8 mouse cellular contexts compared by ENCODE assay signal in the genomic region with DNA sequence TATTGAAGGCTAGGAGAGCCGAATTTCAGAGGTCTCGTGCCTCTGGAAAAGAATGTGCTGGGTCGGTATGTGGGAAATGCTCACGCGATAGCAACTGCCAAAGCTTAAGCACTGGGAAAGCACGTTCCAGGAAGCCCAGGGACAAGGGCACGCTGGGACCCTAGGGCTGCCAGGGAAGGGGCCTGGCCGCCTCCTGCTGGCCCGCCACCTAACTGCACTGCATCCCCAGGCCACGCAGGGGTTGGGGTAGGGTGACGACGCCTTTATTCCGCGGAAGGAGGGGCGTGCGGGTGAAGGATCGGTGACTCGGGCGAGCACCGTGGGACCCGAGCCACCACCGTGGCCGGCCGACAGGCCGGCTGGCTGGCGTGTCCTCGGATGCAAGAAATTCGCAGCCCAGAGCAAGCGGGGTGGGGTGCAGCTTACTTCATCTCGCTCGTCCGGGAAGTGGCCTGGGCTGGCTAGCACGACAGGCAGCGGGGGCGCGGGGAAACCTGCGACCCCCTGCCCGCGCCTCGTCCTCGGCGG. TPM values are rescaled to one million over a fixed set of nuclear protein-coding genes. Genes with fewer than 3 reads are reported as not detected.
DNase-seq lines count a peak whose midpoint lies in the region; ATAC-seq and TF ChIP-seq lines count a peak whose summit lies in the region.

No protein-coding gene starts in this region.

- DNase-seq in c-Kit-positive CD71-negative TER-119-negative erythroid progenitor cells, embryonic 14.5 days (ENCODE audit: low read depth) = peak; percentile 70
- DNase-seq in heart, postnatal 0 days (ENCODE audit: low spot score) = peak; percentile 96
- peak; percentile 86 to 88 for DNase-seq in kidney, postnatal 36 days
- peak; percentile 85 for DNase-seq in lung, postnatal 14 days
- peak; percentile 70 for DNase-seq in ovary, postnatal 14 days (ENCODE audit: low spot score)
- DNase-seq in thymus, postnatal 25 days = peak; percentile 89

- ATAC-seq in forebrain, embryonic 12.5 days (ENCODE audit: low FRiP score) = peak; percentile 88
- peak; percentile 92 for ATAC-seq in heart, postnatal 0 days (ENCODE audit: insufficient read depth, low read depth)

- peak; percentile 29 for TF ChIP-seq CTCF in ES-Bruce4 (IDR thresholded peaks at IDR 0.05; ENCODE audit: low read depth, low read length)
- peak; percentile 88 for TF ChIP-seq CTCF in heart, postnatal 0 days (IDR thresholded peaks at IDR 0.05; ENCODE audit: low read depth)

- peaks cover 6% of the 10 kb centered on the region for H3K4me1 ChIP-seq in ES-Bruce4 (ENCODE audit: control insufficient read depth, insufficient read depth, low read length)
- H3K4me1 ChIP-seq in forebrain, embryonic 12.5 days = peaks cover 9% of the 10 kb centered on the region
- H3K4me1 ChIP-seq in heart, postnatal 0 days (ENCODE audit: control insufficient read depth, insufficient read depth) = peaks cover 46% of the 10 kb centered on the region

- no peak for TF ChIP-seq POLR2A in ES-Bruce4 (IDR thresholded peaks at IDR 0.05; ENCODE audit: insufficient read depth, low read length)

- H3K4me3 ChIP-seq in ES-Bruce4 (ENCODE audit: low read depth, low read length) = peak overlapping the region; percentile 75
- H3K4me3 ChIP-seq in forebrain, embryonic 12.5 days (replicated peaks) = peak overlapping the region; percentile 70
- H3K4me3 ChIP-seq in heart, postnatal 0 days (ENCODE audit: low read depth, low read length) = peak overlapping the region; percentile 67

- H3K9me3 ChIP-seq in ES-Bruce4 (replicated peaks; ENCODE audit: control insufficient read depth, insufficient read depth, low read length, poor library complexity, severe bottlenecking) = no peaks in the 10 kb centered on the region
- no peaks in the 10 kb centered on the region for H3K9me3 ChIP-seq in forebrain, embryonic 12.5 days
- no peaks in the 10 kb centered on the region for H3K9me3 ChIP-seq in heart, postnatal 0 days (replicated peaks; ENCODE audit: control insufficient read depth, low read length)

- peak overlapping the region; percentile 41 for H3K27ac ChIP-seq in ES-Bruce4 (ENCODE audit: insufficient read depth, low read length)
- H3K27ac ChIP-seq in forebrain, embryonic 12.5 days = peak overlapping the region; percentile 85
- peak overlapping the region; percentile 97 for H3K27ac ChIP-seq in heart, postnatal 0 days (ENCODE audit: low read depth)

- no peaks in the 10 kb centered on the region for H3K36me3 ChIP-seq in ES-Bruce4 (ENCODE audit: control insufficient read depth, insufficient read depth, low read length, poor library complexity, severe bottlenecking)
- no peaks in the 10 kb centered on the region for H3K36me3 ChIP-seq in forebrain, embryonic 12.5 days (replicated peaks)
- H3K36me3 ChIP-seq in heart, postnatal 0 days (replicated peaks; ENCODE audit: control insufficient read depth, insufficient read depth, low read length) = no peaks in the 10 kb centered on the region

- no peaks in the 10 kb centered on the region for H3K27me3 ChIP-seq in ES-Bruce4 (ENCODE audit: control insufficient read depth, insufficient read depth, low read length, poor library complexity, severe bottlenecking)
- peaks cover 5% of the 10 kb centered on the region; the same call in 1 of the 2 replicates for H3K27me3 ChIP-seq in forebrain, embryonic 12.5 days
- H3K27me3 ChIP-seq in heart, postnatal 0 days (ENCODE audit: control insufficient read depth, insufficient read depth, low read length) = no peaks in the 10 kb centered on the region

- 0% methylated on average over 41 of the region's 42 CpGs for WGBS in forebrain, embryonic 12.5 days
- under 1% methylated on average over 42 of the region's 42 CpGs for WGBS in heart, postnatal 0 days

- peak overlapping the region; percentile 76 for H3K4me2 ChIP-seq in forebrain, embryonic 12.5 days
- peak overlapping the region; percentile 74 for H3K4me2 ChIP-seq in heart, postnatal 0 days (ENCODE audit: low read depth, low read length)

- 0 out of 2 replicates have a peak, but pooled peaks have one; percentile 14 for TF ChIP-seq EP300 in ES-Bruce4 (IDR thresholded peaks at IDR 0.05; ENCODE audit: insufficient read depth, low read depth, low read length)
- peak; percentile 97 for TF ChIP-seq EP300 in heart, postnatal 0 days (IDR thresholded peaks at IDR 0.05; ENCODE audit: low read depth)

- peak overlapping the region; percentile 76 for H3K9ac ChIP-seq in ES-Bruce4 (ENCODE audit: low read depth, poor library complexity, severe bottlenecking)
- peak overlapping the region; percentile 88 for H3K9ac ChIP-seq in forebrain, embryonic 12.5 days
- peak overlapping the region; percentile 81 for H3K9ac ChIP-seq in heart, postnatal 0 days (replicated peaks; ENCODE audit: low read depth, low read length)

RNA-seq across cellular contexts. Expression of gene H6pd, which starts 0.4 kb away (rescaled TPM):
- 13.7 and 15.0 TPM in 2 replicates for polyA plus RNA-seq in ES-Bruce4 (2011; ENCODE audit: insufficient read depth, insufficient read length, low read depth, missing spikeins)
- polyA plus RNA-seq in forebrain, embryonic 12.5 days (2016; fragmentation: Nextera tagmentation; extraction: Ambion mirVana) = 2.8 and 3.0 TPM in 2 replicates
- 25.7 and 35.2 TPM in 2 replicates for total RNA-seq in heart, postnatal 0 days (2014; rRNA removed; ENCODE audit: low replicate concordance)
- 7.1 and 7.3 TPM in 2 replicates for polyA plus RNA-seq in heart, postnatal 0 days (2015; fragmentation: Nextera tagmentation; extraction: Ambion mirVana)

RNA-seq across cellular contexts. Expression of gene Spsb1, which starts 53.5 kb away (rescaled TPM):
- 28.1 and 28.7 TPM in 2 replicates for polyA plus RNA-seq in ES-Bruce4 (2011; ENCODE audit: insufficient read depth, insufficient read length, low read depth, missing spikeins)
- polyA plus RNA-seq in forebrain, embryonic 12.5 days (2016; fragmentation: Nextera tagmentation; extraction: Ambion mirVana) = 8.1 and 9.0 TPM in 2 replicates
- 13.2 and 19.3 TPM in 2 replicates for total RNA-seq in heart, postnatal 0 days (2014; rRNA removed; ENCODE audit: low replicate concordance)
- polyA plus RNA-seq in heart, postnatal 0 days (2015; fragmentation: Nextera tagmentation; extraction: Ambion mirVana) = 14.4 and 15.2 TPM in 2 replicates

Comparison
In these comparisons a context has a peak if more than half of its experiments do, and no peak if none do; other contexts are left out.
1. Peak in every context shown above with its lines: DNase-seq, ATAC-seq, H3K4me3 ChIP-seq and H3K27ac ChIP-seq.
2. H3K27ac ChIP-seq: peak in every context shown above with its lines; median percentile 97 in heart, postnatal 0 days; 85 in forebrain, embryonic 12.5 days; 41 in ES-Bruce4.